In genomic region chr13:51588005-51588404, GRCm38 (mm10) we compare ENCODE assay signal across 18 mouse cellular contexts. TPM values are rescaled to one million over a fixed set of nuclear protein-coding genes. Genes with fewer than 3 reads are reported as not detected.
DNase-seq lines count a peak whose midpoint lies in the region; ATAC-seq and TF ChIP-seq lines count a peak whose summit lies in the region.
"Had no signal": no experiment of that assay in that cellular context is flagged by ENCODE, and none has a peak within 500 bp of the region (broad histone marks: within the 10 kb centered on the region; RNA-seq: fewer than 3 reads in every experiment).

No protein-coding gene starts in this region.

- no peak overlapping the region for H3K4me3 ChIP-seq in heart, embryonic 14.5 days (ENCODE audit: control insufficient read depth in 1 of 2, insufficient read depth in 1 of 2, low read depth in 1 of 2, low read length in 2 of 2)
- no peak overlapping the region for H3K4me3 ChIP-seq in kidney, embryonic 14.5 days (ENCODE audit: low read length)
- H3K4me3 ChIP-seq in lung, postnatal 0 days (ENCODE audit: low read depth, low read length), result no peak overlapping the region
- H3K4me3 ChIP-seq: embryonic facial prominence, embryonic 10.5 days; forebrain, embryonic 13.5 days; hindbrain, embryonic 15.5 days had no signal

- ATAC-seq in heart, embryonic 14.5 days (ENCODE audit: insufficient number of reproducible peaks, insufficient read depth, low FRiP score, low read depth), result no peak
- 0 out of 2 replicates have a peak, but pooled peaks have one; percentile 46 for ATAC-seq in kidney, embryonic 14.5 days (ENCODE audit: low FRiP score, low TSS enrichment)
- ATAC-seq in lung, postnatal 0 days, result no peak
- ATAC-seq: forebrain, embryonic 13.5 days; forebrain, postnatal 0 days; intestine, embryonic 16.5 days had no signal

- no peaks in the 10 kb centered on the region for H3K27me3 ChIP-seq in heart, embryonic 14.5 days (ENCODE audit: control insufficient read depth, insufficient read depth, low read length)
- no peaks in the 10 kb centered on the region for H3K27me3 ChIP-seq in kidney, embryonic 14.5 days (ENCODE audit: control insufficient read depth, insufficient read depth, low read length)
- H3K27me3 ChIP-seq in lung, postnatal 0 days (replicated peaks; ENCODE audit: insufficient read depth, low read length), result no peaks in the 10 kb centered on the region
- H3K27me3 ChIP-seq: forebrain, embryonic 13.5 days; hindbrain, embryonic 15.5 days had no signal

- TF ChIP-seq CTCF in lung, postnatal 0 days (IDR thresholded peaks at IDR 0.05), result no peak

- WGBS in heart, embryonic 14.5 days, result 33% methylated on average over 4 of the region's 4 CpGs
- WGBS in kidney, embryonic 14.5 days, result 29% methylated on average over 4 of the region's 4 CpGs
- 53% methylated on average over 4 of the region's 4 CpGs for WGBS in lung, postnatal 0 days

- peaks cover 4% of the 10 kb centered on the region for H3K9me3 ChIP-seq in heart, embryonic 14.5 days (ENCODE audit: control insufficient read depth, low read length)
- H3K9me3 ChIP-seq in kidney, embryonic 14.5 days (ENCODE audit: control insufficient read depth, low read length), result peaks cover 7% of the 10 kb centered on the region
- H3K9me3 ChIP-seq in lung, postnatal 0 days (ENCODE audit: low read length), result no peaks in the 10 kb centered on the region
- H3K9me3 ChIP-seq: hindbrain, embryonic 15.5 days had no signal

- no peaks in the 10 kb centered on the region for H3K36me3 ChIP-seq in heart, embryonic 14.5 days (ENCODE audit: control insufficient read depth, insufficient read depth, low read length)
- no peaks in the 10 kb centered on the region for H3K36me3 ChIP-seq in kidney, embryonic 14.5 days (ENCODE audit: control insufficient read depth, insufficient read depth, low read length)
- no peaks in the 10 kb centered on the region for H3K36me3 ChIP-seq in lung, postnatal 0 days (ENCODE audit: insufficient read depth, low read length)
- H3K36me3 ChIP-seq: embryonic facial prominence, embryonic 10.5 days; hindbrain, embryonic 15.5 days had no signal

- peak overlapping the region; percentile 21; the same call in 1 of the 2 replicates for H3K4me2 ChIP-seq in heart, embryonic 14.5 days (ENCODE audit: low read length)
- H3K4me2 ChIP-seq in kidney, embryonic 14.5 days (replicated peaks; ENCODE audit: low read depth, low read length), result no peak overlapping the region
- H3K4me2 ChIP-seq in lung, postnatal 0 days (replicated peaks; ENCODE audit: low read depth, low read length), result no peak overlapping the region
- H3K4me2 ChIP-seq: forebrain, embryonic 13.5 days; hindbrain, embryonic 15.5 days had no signal

- H3K4me1 ChIP-seq in heart, embryonic 14.5 days (ENCODE audit: control insufficient read depth in 2 of 2, insufficient read depth in 2 of 2, low read length in 2 of 2), result peaks cover 0 to 4% of the 10 kb centered on the region in 2 experiments; a peak in 1 of 4 replicates
- no peaks in the 10 kb centered on the region for H3K4me1 ChIP-seq in kidney, embryonic 14.5 days (ENCODE audit: control insufficient read depth, insufficient read depth, low read length)
- no peaks in the 10 kb centered on the region for H3K4me1 ChIP-seq in lung, postnatal 0 days (ENCODE audit: insufficient read depth, low read depth, low read length)
- H3K4me1 ChIP-seq: embryonic facial prominence, embryonic 10.5 days; forebrain, embryonic 13.5 days; hindbrain, embryonic 15.5 days had no signal

- H3K9ac ChIP-seq in heart, embryonic 14.5 days (ENCODE audit: low read length), result no peak overlapping the region
- H3K9ac ChIP-seq in kidney, embryonic 14.5 days (ENCODE audit: low read depth, low read length), result no peak overlapping the region
- no peak overlapping the region for H3K9ac ChIP-seq in lung, postnatal 0 days (replicated peaks; ENCODE audit: low read depth)
- H3K9ac ChIP-seq: forebrain, embryonic 13.5 days; forebrain, postnatal 0 days; hindbrain, embryonic 15.5 days had no signal

- intact Hi-C loops in heart, postnatal 25 days (cut with DNase I), result no loop called here

- no peak overlapping the region for H3K27ac ChIP-seq in heart, embryonic 14.5 days (replicated peaks in 1 of 2; ENCODE audit: control insufficient read depth in 1 of 2, insufficient read depth in 1 of 2, low read depth in 2 of 2, low read length in 2 of 2)
- no peak overlapping the region for H3K27ac ChIP-seq in kidney, embryonic 14.5 days (ENCODE audit: low read depth, low read length)
- no peak overlapping the region for H3K27ac ChIP-seq in lung, postnatal 0 days (ENCODE audit: low read length)
- H3K27ac ChIP-seq: embryonic facial prominence, embryonic 10.5 days; forebrain, embryonic 13.5 days; hindbrain, embryonic 15.5 days had no signal

- no peak for TF ChIP-seq EP300 in lung, postnatal 0 days (IDR thresholded peaks at IDR 0.05)

- DNase-seq in heart, postnatal 25 days (ENCODE audit: low spot score), result no peak
- no peak for DNase-seq in kidney, postnatal 10 days
- peak; percentile 15 for DNase-seq in lung, postnatal 0 days (ENCODE audit: low spot score)
- DNase-seq in lung, postnatal 25 days (ENCODE audit: low spot score), result no peak
- DNase-seq: adrenal gland, adult 2 months; adrenal gland, postnatal 25 days; cerebellum, adult 2 months; cerebellum, postnatal 10 days; forebrain, postnatal 0 days; gastrocnemius, postnatal 36 days; heart, adult 11 months; heart, postnatal 14 days had no signal

RNA-seq across cellular contexts. Expression of gene Shc3, which starts 18.8 kb away (rescaled TPM):
- 0.12 TPM in 1 of 2 replicates, not detected in the other for polyA plus RNA-seq in heart, embryonic 14.5 days (2014; fragmentation: Nextera tagmentation; extraction: Ambion mirVana)
- total RNA-seq in heart, postnatal 25 days (2021), result 1 to 10 TPM; 2.3 TPM
- polyA plus RNA-seq in kidney, embryonic 14.5 days (2014; fragmentation: Nextera tagmentation; extraction: Ambion mirVana), result 0.11 and 0.12 TPM in 2 replicates
- polyA plus RNA-seq in lung, postnatal 0 days (2015; fragmentation: Nextera tagmentation; extraction: Ambion mirVana), result 0.10 and 0.12 TPM in 2 replicates

RNA-seq across cellular contexts. Expression of gene Cks2, which starts 57.0 kb away (rescaled TPM):
- polyA plus RNA-seq in heart, embryonic 14.5 days (2014; fragmentation: Nextera tagmentation; extraction: Ambion mirVana), result 280 and 300 TPM in 2 replicates
- total RNA-seq in heart, postnatal 25 days (2021), result 1 to 10 TPM; 1.8 to 2.5 TPM
- polyA plus RNA-seq in kidney, embryonic 14.5 days (2014; fragmentation: Nextera tagmentation; extraction: Ambion mirVana), result 414 and 561 TPM in 2 replicates
- polyA plus RNA-seq in lung, postnatal 0 days (2015; fragmentation: Nextera tagmentation; extraction: Ambion mirVana), result 34.2 and 41.6 TPM in 2 replicates
